Mouse (Mus musculus) embryonic facial prominence, embryonic 13.5 days (tissue): Measurements from ENCODE around the gene Slc45a3. TPM values are rescaled to one million over a fixed set of nuclear protein-coding genes. Genes with fewer than 3 reads are reported as not detected.

Experiments used
- ATAC-seq: fragments of 200-750 bp; cut with Nextera tagmentation; 2 replicates; pipeline ENCODE4 v1.8.0; 2017; ENCODE audit warnings: low read depth; ENCODE audit not compliant: insufficient number of reproducible peaks, insufficient read depth, low FRiP score, low TSS enrichment
- H3K27ac ChIP-seq: fragments of 300-500 bp; sonication (generic); 2 replicates; pipeline ENCODE4 v1.5.1; 2015; ENCODE audit warnings: moderate library complexity, mild to moderate bottlenecking, inconsistent platforms
- H3K27me3 ChIP-seq: fragments of 300-500 bp; sonication (generic); 2 replicates; pipeline ENCODE4 v1.6.1; 2015; ENCODE audit warnings: mild to moderate bottlenecking, inconsistent platforms
- H3K36me3 ChIP-seq: fragments of 300-500 bp; sonication (generic); 2 replicates; pipeline ENCODE4 v1.6.1; 2015; ENCODE audit warnings: mild to moderate bottlenecking, inconsistent platforms
- H3K4me1 ChIP-seq: fragments of 300-500 bp; sonication (generic); 2 replicates; pipeline ENCODE4 v1.6.1; 2015; ENCODE audit warnings: inconsistent platforms
- H3K4me2 ChIP-seq: fragments of 300-500 bp; sonication (generic); 2 replicates; pipeline ENCODE4 v1.6.1; 2015; ENCODE audit warnings: moderate library complexity, mild to moderate bottlenecking, inconsistent platforms
- H3K4me3 ChIP-seq: fragments of 300-500 bp; sonication (generic); 2 replicates; pipeline ENCODE4 v1.5.1; 2015; ENCODE audit warnings: mild to moderate bottlenecking, inconsistent platforms
- H3K9ac ChIP-seq: fragments of 300-500 bp; sonication (generic); 2 replicates; pipeline ENCODE4 v1.6.1; 2015; ENCODE audit warnings: mild to moderate bottlenecking, inconsistent platforms
- H3K9me3 ChIP-seq: fragments of 300-500 bp; sonication (generic); 2 replicates; pipeline ENCODE4 v1.6.1; 2016; ENCODE audit warnings: inconsistent platforms
- WGBS: fragments of 180-500 bp; shearing (Covaris S2); methylation state at CpG from one replicate; pipeline ENCODE4 v1.1.7; 2015; ENCODE audit warnings: mixed read lengths; 5-methylcytosine and 5-hydroxymethylcytosine counted together
- polyA plus RNA-seq: library from polyadenylated mRNA; unstranded; fragments of >200 nt; fragmentation: Nextera tagmentation; extraction: Ambion mirVana; gene quantifications from 2 replicates; pipeline ENCODE4 v1.2.1, GENCODE M21; 2015

The Slc45a3 gene
- polyA plus RNA-seq, 1 experiment from 2014 or later = 4.0 TPM

GRCm38 (mm10) chr1:131980471-131980870 lies 17.7 kb downstream of the Slc45a3 start:
- Histone ChIP-seq H3K4me2 (no peak overlapping the region), H3K4me1 (no peaks in the 10 kb centered on the region), H3K9me3 (no peaks in the 10 kb centered on the region), H3K4me3 (no peak overlapping the region), H3K36me3 (no peaks in the 10 kb centered on the region), H3K27me3 (no peaks in the 10 kb centered on the region), H3K27ac (no peak overlapping the region), H3K9ac (no peak overlapping the region)
- WGBS = 19% methylated on average over 2 of the region's 2 CpGs
- no peak for ATAC-seq

GRCm38 (mm10) chr1:131981378-131982013 lies 18.7 kb downstream of the Slc45a3 start:
- H3K27me3 ChIP-seq = no peaks in the 10 kb centered on the region
- no peak overlapping the region for H3K4me3 ChIP-seq
- no peaks in the 10 kb centered on the region for H3K4me1 ChIP-seq
- no peaks in the 10 kb centered on the region for H3K9me3 ChIP-seq
- no peak for ATAC-seq
- H3K27ac ChIP-seq = no peak overlapping the region
- H3K36me3 ChIP-seq = no peaks in the 10 kb centered on the region
- H3K9ac ChIP-seq = no peak overlapping the region
- 52% methylated on average over 12 of the region's 12 CpGs for whole genome bisulfite sequencing
- no peak overlapping the region for H3K4me2 ChIP-seq

- Histone ChIP-seq H3K4me1 (no peaks in the 10 kb centered on the region), H3K27ac (no peak overlapping the region), H3K4me3 (no peak overlapping the region), H3K9ac (no peak overlapping the region), H3K27me3 (no peaks in the 10 kb centered on the region), H3K36me3 (no peaks in the 10 kb centered on the region), H3K9me3 (no peaks in the 10 kb centered on the region), H3K4me2 (no peak overlapping the region)
- no peak for ATAC-seq
- WGBS = 18% methylated on average over 5 of the region's 5 CpGs
Measured at GRCm38 (mm10) chr1:131982907-131983306, 20.1 kb downstream of the Slc45a3 start.

DNA sequence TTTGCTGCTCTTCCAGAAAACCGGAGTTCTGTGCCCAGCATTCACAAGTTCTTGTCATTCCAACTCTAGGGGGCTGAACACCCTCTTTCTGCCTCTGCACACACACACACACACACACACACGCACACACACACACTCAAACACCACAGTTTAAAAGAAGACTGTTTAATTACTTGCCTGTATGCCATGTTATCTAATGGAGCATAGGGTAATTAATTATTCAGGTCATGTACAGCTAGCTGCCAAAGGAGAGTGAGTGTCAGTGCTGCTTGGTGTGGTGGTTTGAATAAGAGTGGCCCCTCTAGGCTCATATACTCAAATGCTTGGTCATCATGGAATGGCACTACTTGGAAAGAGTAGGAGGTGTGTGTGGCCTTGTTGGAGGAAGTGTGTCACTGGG lies 21.0 kb downstream of the Slc45a3 start:
- Histone ChIP-seq H3K27ac (no peak overlapping the region), H3K36me3 (no peaks in the 10 kb centered on the region), H3K4me2 (no peak overlapping the region), H3K9me3 (no peaks in the 10 kb centered on the region), H3K4me1 (no peaks in the 10 kb centered on the region), H3K9ac (no peak overlapping the region), H3K27me3 (no peaks in the 10 kb centered on the region), H3K4me3 (no peak overlapping the region)
- ATAC-seq = no peak
- 81% methylated on average over 2 of the region's 2 CpGs for WGBS

- H3K36me3 ChIP-seq = no peaks in the 10 kb centered on the region
- H3K27me3 ChIP-seq = no peaks in the 10 kb centered on the region
- H3K4me2 ChIP-seq = no peak overlapping the region
- no peak overlapping the region for H3K9ac ChIP-seq
- ATAC-seq = no peak
- H3K9me3 ChIP-seq = no peaks in the 10 kb centered on the region
- H3K4me3 ChIP-seq = no peak overlapping the region
- 74% methylated on average over 15 of the region's 15 CpGs for WGBS
- no peak overlapping the region for H3K27ac ChIP-seq
- H3K4me1 ChIP-seq = no peaks in the 10 kb centered on the region
Measured at GRCm38 (mm10) chr1:131987432-131987831, 24.7 kb downstream of the Slc45a3 start.

DNA sequence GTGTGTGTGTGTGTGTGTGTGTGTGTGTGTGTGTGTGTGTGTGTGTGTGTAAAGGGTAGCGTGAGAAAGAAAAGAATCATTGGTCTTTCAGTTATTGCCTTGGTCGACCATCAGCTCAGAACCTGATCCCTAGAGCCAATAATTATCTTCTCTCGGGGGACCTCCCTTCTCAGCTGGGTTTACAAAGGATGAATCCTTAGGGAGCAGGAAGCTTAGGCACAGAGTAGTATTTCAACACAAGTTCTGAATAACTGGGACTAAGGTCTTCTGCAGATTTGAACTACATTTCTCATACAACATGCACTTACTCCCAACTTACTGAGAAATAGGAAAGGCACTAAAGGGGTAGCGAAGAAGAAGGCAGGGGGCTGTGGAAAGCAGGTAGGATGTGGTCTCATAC lies 26.7 kb downstream of the Slc45a3 start:
- no peaks in the 10 kb centered on the region for H3K36me3 ChIP-seq
- ATAC-seq = no peak
- WGBS = 51% methylated on average over 4 of the region's 4 CpGs

DNA sequence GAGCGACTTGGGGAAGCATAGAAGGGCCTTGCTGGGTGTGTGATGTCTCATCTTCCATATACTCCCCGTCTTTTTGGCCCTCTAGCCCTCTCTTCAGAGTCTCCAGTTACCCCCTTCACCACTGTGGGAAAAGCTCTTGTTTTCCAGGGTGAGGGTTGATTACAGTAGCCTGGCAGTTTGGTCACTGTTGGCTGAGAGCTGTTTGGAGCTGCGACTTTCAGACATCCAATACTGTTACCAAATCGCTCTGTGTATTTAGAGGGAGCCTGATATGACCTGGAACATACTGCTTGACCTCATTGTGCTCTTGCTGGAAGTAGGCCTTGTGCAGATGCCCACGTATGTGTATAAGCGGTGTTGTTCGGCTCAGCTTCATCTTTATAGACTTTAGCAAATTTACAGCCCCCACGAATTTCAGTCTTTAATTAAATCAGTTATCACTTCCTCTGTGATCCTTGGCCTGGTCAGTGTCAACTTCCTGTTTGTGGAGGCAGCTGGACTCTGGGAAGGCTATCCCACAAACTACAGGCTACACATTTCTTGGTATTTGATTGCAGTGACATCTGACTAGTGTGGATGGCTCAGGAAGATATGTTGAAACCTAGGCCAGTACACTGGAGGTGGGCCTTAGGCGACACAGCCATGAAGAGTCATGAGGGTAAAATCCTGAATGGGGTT lies 27.5 kb downstream of the Slc45a3 start:
- Histone ChIP-seq H3K27ac (no peak overlapping the region), H3K4me2 (no peak overlapping the region), H3K9me3 (no peaks in the 10 kb centered on the region), H3K4me3 (no peak overlapping the region), H3K27me3 (no peaks in the 10 kb centered on the region), H3K36me3 (no peaks in the 10 kb centered on the region), H3K9ac (no peak overlapping the region), H3K4me1 (no peaks in the 10 kb centered on the region)
- no peak for ATAC-seq
- 77% methylated on average over 9 of the region's 9 CpGs for WGBS

More for the DNA sequence above, 26.7 kb downstream of the Slc45a3 start:
- Histone ChIP-seq H3K27me3 (no peaks in the 10 kb centered on the region), H3K4me2 (no peak overlapping the region), H3K4me1 (no peaks in the 10 kb centered on the region), H3K27ac (no peak overlapping the region), H3K4me3 (no peak overlapping the region), H3K9ac (no peak overlapping the region), H3K9me3 (no peaks in the 10 kb centered on the region)

DNA sequence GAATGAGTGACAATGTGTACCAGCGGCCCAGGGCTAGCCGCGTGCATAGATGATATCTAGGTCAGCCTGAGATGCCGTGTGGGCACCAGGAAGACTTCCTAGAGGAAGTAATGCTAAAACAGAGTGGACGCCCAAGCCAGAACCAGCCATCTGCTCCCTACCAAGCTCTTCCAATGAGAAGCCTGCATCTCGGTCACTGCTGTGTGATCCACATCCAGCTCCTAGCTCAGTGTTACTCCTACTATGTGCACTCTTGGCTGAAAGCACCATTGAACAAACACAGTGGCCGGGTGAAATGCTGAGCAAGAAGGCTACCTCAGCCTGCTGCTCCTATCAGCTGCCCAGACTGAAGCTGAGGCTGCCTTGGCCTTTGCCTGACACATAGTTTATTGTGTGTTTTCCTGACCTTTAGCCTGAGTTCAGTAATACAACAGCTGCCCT lies 29.8 kb downstream of the Slc45a3 start:
- Histone ChIP-seq H3K4me1 (no peaks in the 10 kb centered on the region), H3K9ac (no peak overlapping the region), H3K4me2 (no peak overlapping the region), H3K27me3 (no peaks in the 10 kb centered on the region), H3K9me3 (no peaks in the 10 kb centered on the region), H3K36me3 (no peaks in the 10 kb centered on the region), H3K4me3 (no peak overlapping the region), H3K27ac (no peak overlapping the region)
- no peak for ATAC-seq
- WGBS = 79% methylated on average over 7 of the region's 7 CpGs

DNA sequence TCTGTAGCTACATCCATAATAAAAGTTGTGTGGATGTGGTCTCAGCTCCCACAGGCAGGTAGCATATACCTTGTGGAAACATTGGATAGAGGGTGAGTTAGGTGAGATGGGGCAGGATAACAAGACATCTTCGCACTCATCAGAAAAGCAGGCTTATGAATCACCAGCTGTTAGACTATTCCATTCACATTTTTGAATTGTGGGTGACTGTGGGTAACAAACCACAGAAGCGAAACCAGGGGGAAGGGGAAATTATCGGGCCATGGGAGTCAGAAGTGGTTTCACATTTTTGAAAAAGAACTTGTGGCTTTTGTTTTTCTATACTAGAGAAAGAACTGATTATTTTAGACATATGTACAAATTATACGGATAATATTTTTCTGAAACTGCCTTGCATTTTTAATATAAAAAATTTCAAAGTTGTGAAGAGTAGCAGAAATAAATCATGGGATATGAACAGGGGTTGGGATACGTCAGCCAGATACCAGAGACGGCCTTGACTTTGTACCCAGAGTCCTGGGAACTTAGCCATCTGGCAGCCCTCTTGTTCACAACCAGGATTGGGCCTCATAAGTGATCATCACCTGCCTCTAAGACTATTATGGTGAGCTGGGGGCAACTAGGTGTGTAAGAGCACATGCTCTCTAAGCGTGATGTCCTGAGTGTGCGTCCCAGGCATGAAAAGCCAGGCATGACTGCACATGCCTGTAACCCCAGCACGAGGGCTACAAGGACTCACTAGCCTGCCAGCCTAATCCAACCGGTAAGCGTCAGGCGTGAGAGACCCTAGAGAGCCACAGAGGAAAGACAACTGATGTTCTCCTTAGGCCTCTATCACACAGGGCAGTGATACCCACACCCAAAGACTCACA lies 30.6 kb downstream of the Slc45a3 start:
- H3K9ac ChIP-seq = no peak overlapping the region
- no peaks in the 10 kb centered on the region for H3K36me3 ChIP-seq
- no peak overlapping the region for H3K4me3 ChIP-seq
- no peak for ATAC-seq
- no peak overlapping the region for H3K27ac ChIP-seq
- no peaks in the 10 kb centered on the region for H3K27me3 ChIP-seq
- H3K4me2 ChIP-seq = no peak overlapping the region
- no peaks in the 10 kb centered on the region for H3K9me3 ChIP-seq
- H3K4me1 ChIP-seq = no peaks in the 10 kb centered on the region
- WGBS = 81% methylated on average over 12 of the region's 12 CpGs

DNA sequence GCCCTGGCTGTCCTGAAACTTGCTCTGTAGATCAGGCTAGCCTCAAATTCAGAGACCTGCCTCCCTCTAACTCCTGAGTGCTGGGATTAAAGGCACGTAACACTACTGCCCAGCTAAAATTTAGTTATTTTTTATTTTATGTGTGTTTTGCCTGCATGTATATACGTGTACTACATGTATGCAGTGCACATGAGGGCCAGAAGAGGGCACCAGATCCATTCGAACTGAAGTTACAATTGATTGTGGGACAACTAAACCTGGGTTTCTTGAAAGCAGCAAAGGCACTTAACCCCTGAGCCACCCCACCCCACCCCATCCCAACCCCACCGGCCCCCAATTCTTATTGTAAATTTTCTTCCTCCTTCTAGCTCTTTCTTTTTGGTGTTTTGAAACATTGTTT lies 32.3 kb downstream of the Slc45a3 start:
- Histone ChIP-seq H3K27me3 (no peaks in the 10 kb centered on the region), H3K27ac (no peak overlapping the region), H3K4me3 (no peak overlapping the region), H3K4me2 (no peak overlapping the region), H3K4me1 (no peaks in the 10 kb centered on the region), H3K36me3 (no peaks in the 10 kb centered on the region), H3K9ac (no peak overlapping the region), H3K9me3 (no peaks in the 10 kb centered on the region)
- ATAC-seq = no peak
- WGBS = 31% methylated on average over 4 of the region's 4 CpGs

DNA sequence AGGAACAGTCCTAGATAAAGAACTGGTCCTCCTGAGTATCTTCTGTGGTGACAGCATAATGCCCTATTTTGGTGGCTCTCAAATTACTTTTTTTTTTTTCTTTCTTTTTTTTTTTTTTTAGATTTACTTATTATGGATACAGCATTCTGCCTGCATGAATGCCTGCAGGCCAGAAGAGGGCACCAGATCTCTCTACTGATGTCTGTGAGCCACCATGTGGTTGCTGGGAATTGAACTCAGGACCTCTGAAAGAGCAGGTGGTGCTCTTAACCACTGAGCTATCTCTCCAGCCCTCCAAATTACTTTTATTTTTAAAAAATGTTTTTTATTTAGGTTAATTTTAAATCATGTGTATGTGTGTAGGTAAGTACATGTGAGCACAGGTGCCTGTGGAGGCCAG lies 37.7 kb downstream of the Slc45a3 start:
- H3K27ac ChIP-seq = no peak overlapping the region
- H3K36me3 ChIP-seq = no peaks in the 10 kb centered on the region
- H3K9me3 ChIP-seq = no peaks in the 10 kb centered on the region
- no peaks in the 10 kb centered on the region for H3K27me3 ChIP-seq
- no peak overlapping the region for H3K9ac ChIP-seq
- peaks cover 18% of the 10 kb centered on the region for H3K4me1 ChIP-seq
- H3K4me3 ChIP-seq = no peak overlapping the region
- no peak for ATAC-seq
- no peak overlapping the region for H3K4me2 ChIP-seq
